Mouse (Mus musculus): ENCODE results near the gene Tmc7.

Tmc7 gene

GRCm38 (mm10) chr7:118590726-118591305 is 6.3 kb upstream of the Tmc7 start:
- ATAC-seq (ENCODE audit: low TSS enrichment), result no peak

GRCm38 (mm10) chr7:118585856-118586255 is 1.3 kb upstream of the Tmc7 start:
- ATAC-seq (ENCODE audit: low TSS enrichment), result no peak

- ATAC-seq (ENCODE audit: low TSS enrichment), result no peak
Measured at GRCm38 (mm10) chr7:118584926-118585325, 390 bp upstream of the Tmc7 start.

GRCm38 (mm10) chr7:118583821-118584220 is 715 bp downstream of the Tmc7 start:
- ATAC-seq (ENCODE audit: low TSS enrichment), result no peak

- no peak for ATAC-seq (ENCODE audit: low TSS enrichment)
Measured at GRCm38 (mm10) chr7:118579938-118580337, 4.6 kb downstream of the Tmc7 start.

- peak; percentile 53; the same call in 1 of the 2 replicates for ATAC-seq (ENCODE audit: low TSS enrichment)
Measured at GRCm38 (mm10) chr7:118578269-118578668, 6.3 kb downstream of the Tmc7 start.

- no peak for ATAC-seq (ENCODE audit: low TSS enrichment)
Measured at GRCm38 (mm10) chr7:118572039-118572438, 12.5 kb downstream of the Tmc7 start.

GRCm38 (mm10) chr7:118571350-118571749 is 13.2 kb downstream of the Tmc7 start:
- ATAC-seq (ENCODE audit: low TSS enrichment), result no peak

- peak; percentile 74 for ATAC-seq (ENCODE audit: low TSS enrichment)
Measured at GRCm38 (mm10) chr7:118569121-118569543, 15.4 kb downstream of the Tmc7 start.

- ATAC-seq (ENCODE audit: low TSS enrichment), result no peak
Measured at GRCm38 (mm10) chr7:118554290-118554689, 30.2 kb downstream of the Tmc7 start.

- ATAC-seq (ENCODE audit: low TSS enrichment), result no peak
Measured at GRCm38 (mm10) chr7:118553881-118554280, 30.7 kb downstream of the Tmc7 start.

- no peak for ATAC-seq (ENCODE audit: low TSS enrichment)
Measured at GRCm38 (mm10) chr7:118547451-118547850, 37.1 kb downstream of the Tmc7 start.

GRCm38 (mm10) chr7:118544128-118544527 is 40.4 kb downstream of the Tmc7 start:
- ATAC-seq (ENCODE audit: low TSS enrichment), result no peak

- no peak for ATAC-seq (ENCODE audit: low TSS enrichment)
Measured at GRCm38 (mm10) chr7:118535076-118535475, 49.5 kb downstream of the Tmc7 start.

GRCm38 (mm10) chr7:118534326-118534725 is 50.2 kb downstream of the Tmc7 start:
- no peak for ATAC-seq (ENCODE audit: low TSS enrichment)

GRCm38 (mm10) chr7:118533178-118533578 is 51.4 kb downstream of the Tmc7 start, which contains the start of gene Coq7:
Gene Coq7 (minus strand): TSS chr7:118533356.
- ATAC-seq (ENCODE audit: low TSS enrichment), result peak; percentile 98

- peak; percentile 92 for ATAC-seq (ENCODE audit: low TSS enrichment)
Measured at GRCm38 (mm10) chr7:118532519-118533177, 51.9 kb downstream of the Tmc7 start.

- no peak for ATAC-seq (ENCODE audit: low TSS enrichment)
Measured at GRCm38 (mm10) chr7:118526967-118527366, 57.6 kb downstream of the Tmc7 start.

GRCm38 (mm10) chr7:118522077-118522476 is 62.5 kb downstream of the Tmc7 start:
- ATAC-seq (ENCODE audit: low TSS enrichment), result no peak

- no peak for ATAC-seq (ENCODE audit: low TSS enrichment)
Measured at GRCm38 (mm10) chr7:118519661-118520060, 64.9 kb downstream of the Tmc7 start.

- peak; percentile 88 for ATAC-seq (ENCODE audit: low TSS enrichment)
Measured at GRCm38 (mm10) chr7:118518687-118519086, 65.8 kb downstream of the Tmc7 start.

- no peak for ATAC-seq (ENCODE audit: low TSS enrichment)
Measured at GRCm38 (mm10) chr7:118517819-118518218, 66.7 kb downstream of the Tmc7 start.

GRCm38 (mm10) chr7:118508556-118508955 is 76.0 kb downstream of the Tmc7 start:
- no peak for ATAC-seq (ENCODE audit: low TSS enrichment)

GRCm38 (mm10) chr7:118503844-118504243 is 80.7 kb downstream of the Tmc7 start:
- no peak for ATAC-seq (ENCODE audit: low TSS enrichment)
